Mouse (Mus musculus) limb, embryonic 15.5 days (tissue): ENCODE results near the gene Akap3. TPM values are rescaled to one million over a fixed set of nuclear protein-coding genes. Genes with fewer than 3 reads are reported as not detected.

ENCODE experiments used
- ATAC-seq: fragments of 200-750 bp; cut with Nextera tagmentation; 2 replicates; pipeline ENCODE4 v1.8.0; 2017; ENCODE audit warnings: low read depth, moderate TSS enrichment; ENCODE audit not compliant: insufficient number of reproducible peaks, low FRiP score, low TSS enrichment
- H3K27ac ChIP-seq: fragments of 300-500 bp; sonication (generic); 2 replicates; pipeline ENCODE4 v1.5.1; 2015; ENCODE audit warnings: moderate library complexity, mild to moderate bottlenecking, inconsistent platforms
- H3K27me3 ChIP-seq: fragments of 300-500 bp; sonication (generic); 2 replicates; pipeline ENCODE4 v1.6.1; 2015; ENCODE audit warnings: inconsistent platforms
- H3K36me3 ChIP-seq: fragments of 300-500 bp; sonication (generic); 2 replicates; pipeline ENCODE4 v1.6.1; 2015; ENCODE audit warnings: inconsistent platforms
- H3K4me1 ChIP-seq: fragments of 300-500 bp; sonication (generic); 2 replicates; pipeline ENCODE4 v1.6.1; 2015; ENCODE audit warnings: inconsistent platforms
- H3K4me2 ChIP-seq: fragments of 300-500 bp; sonication (generic); 2 replicates; pipeline ENCODE4 v1.6.1; 2015; ENCODE audit warnings: mild to moderate bottlenecking, inconsistent platforms
- H3K4me3 ChIP-seq: fragments of 300-500 bp; sonication (generic); 2 replicates; pipeline ENCODE4 v1.5.1; 2015; ENCODE audit warnings: mild to moderate bottlenecking, inconsistent platforms
- H3K9ac ChIP-seq: fragments of 300-500 bp; sonication (generic); 2 replicates; pipeline ENCODE4 v1.6.1; 2015; ENCODE audit warnings: inconsistent platforms
- H3K9me3 ChIP-seq: fragments of 300-500 bp; sonication (generic); 2 replicates; pipeline ENCODE4 v1.6.1; 2016; ENCODE audit warnings: inconsistent platforms
- WGBS: fragments of 180-500 bp; shearing (Covaris S2); methylation state at CpG from one replicate; pipeline ENCODE4 v1.1.7; 2015; 5-methylcytosine and 5-hydroxymethylcytosine counted together
- polyA plus RNA-seq: library from polyadenylated mRNA; unstranded; fragments of >200 nt; fragmentation: Nextera tagmentation; extraction: Ambion mirVana; gene quantifications from 2 replicates; pipeline ENCODE4 v1.2.1, GENCODE M21; 2015

Gene Akap3
- polyA plus RNA-seq, 1 experiment from 2014 or later: not detected

DNA sequence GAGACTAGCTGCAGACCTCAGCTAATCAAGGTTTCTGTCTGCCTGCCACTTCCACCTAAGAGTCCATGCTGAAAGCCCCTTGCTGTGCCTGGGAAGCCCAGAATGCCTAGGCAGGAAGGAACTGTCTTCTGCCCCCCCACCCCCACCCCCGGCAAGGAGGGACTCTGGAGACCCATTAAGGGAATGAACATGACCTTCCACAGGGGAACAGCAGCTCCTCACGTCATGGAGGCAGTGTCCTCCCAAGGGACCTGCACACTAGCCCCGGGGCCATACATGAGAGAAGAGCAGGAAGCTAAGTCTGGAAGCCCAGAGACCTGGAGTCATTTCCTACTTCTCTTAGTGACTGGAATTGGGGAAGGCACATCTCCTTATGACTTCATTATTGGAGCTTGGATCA, 55.0 kb downstream of the Akap3 start:
- Histone ChIP-seq H3K4me3 (no peak overlapping the region), H3K9me3 (no peaks in the 10 kb centered on the region), H3K4me1 (no peaks in the 10 kb centered on the region), H3K36me3 (no peaks in the 10 kb centered on the region), H3K27ac (no peak overlapping the region), H3K4me2 (no peak overlapping the region), H3K27me3 (no peaks in the 10 kb centered on the region), H3K9ac (no peak overlapping the region)
- 62% methylated on average over 3 of the region's 3 CpGs for WGBS
- ATAC-seq: no peak

GRCm38 (mm10) chr6:126910727-126911126, 57.8 kb downstream of the Akap3 start:
- WGBS: 77% methylated on average over 4 of the region's 4 CpGs
- no peak overlapping the region for H3K4me3 ChIP-seq
- ATAC-seq: no peak
- no peaks in the 10 kb centered on the region for H3K36me3 ChIP-seq
- H3K9me3 ChIP-seq: no peaks in the 10 kb centered on the region
- no peak overlapping the region for H3K4me2 ChIP-seq
- no peaks in the 10 kb centered on the region for H3K4me1 ChIP-seq
- no peaks in the 10 kb centered on the region for H3K27me3 ChIP-seq
- no peak overlapping the region for H3K9ac ChIP-seq
- H3K27ac ChIP-seq: no peak overlapping the region

- H3K36me3 ChIP-seq: no peaks in the 10 kb centered on the region
- H3K27me3 ChIP-seq: no peaks in the 10 kb centered on the region
- H3K27ac ChIP-seq: no peak overlapping the region
- H3K4me1 ChIP-seq: no peaks in the 10 kb centered on the region
- 78% methylated on average over 5 of the region's 5 CpGs for WGBS
- no peak for ATAC-seq
- H3K9ac ChIP-seq: no peak overlapping the region
- H3K9me3 ChIP-seq: no peaks in the 10 kb centered on the region
- H3K4me2 ChIP-seq: no peak overlapping the region
- H3K4me3 ChIP-seq: no peak overlapping the region
These were observed 62.0 kb downstream of the Akap3 start for GRCm38 (mm10) chr6:126914928-126915327.

DNA sequence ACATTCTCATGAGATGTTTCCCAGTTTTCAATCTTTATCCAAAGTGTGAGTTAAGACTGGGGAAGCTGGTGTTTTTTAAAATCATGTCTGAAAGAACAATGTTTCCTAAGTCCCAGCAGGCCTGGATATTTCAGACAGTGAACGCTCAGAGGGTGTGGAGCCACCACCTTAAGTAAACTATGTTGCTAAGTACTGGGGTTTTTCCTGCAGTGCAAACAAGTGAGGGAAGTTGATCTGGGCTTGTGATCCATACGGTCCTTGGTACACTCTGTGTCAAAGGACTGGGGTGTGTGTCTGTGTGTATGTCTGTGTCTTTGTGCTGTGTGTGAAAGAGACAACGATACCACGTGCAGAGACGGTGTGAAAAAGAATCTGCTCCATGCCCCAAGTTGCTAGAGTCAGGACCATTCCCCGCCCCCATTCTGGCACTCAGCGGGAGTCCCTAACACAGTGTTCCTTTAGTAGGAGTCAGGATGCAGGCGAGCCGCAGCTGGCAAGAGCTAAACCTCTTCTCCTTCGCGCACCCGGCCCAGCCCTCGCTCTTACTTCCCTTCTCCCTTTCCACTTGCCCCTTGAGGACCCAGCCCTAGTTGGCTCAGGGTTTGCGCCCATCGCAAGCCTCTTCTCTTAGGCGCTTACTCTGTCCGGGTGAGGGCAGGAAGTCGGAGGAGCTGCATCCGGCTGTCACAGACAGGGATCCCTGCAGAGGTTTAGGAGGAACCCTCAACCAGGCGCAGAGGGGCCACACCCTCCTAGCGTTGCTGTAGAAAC, 68.4 kb downstream of the Akap3 start, which contains the start of gene Dyrk4:
Gene Dyrk4 (minus strand): TSS at position 729 of the 771 bp plus-strand sequence.
- H3K36me3 ChIP-seq: peaks cover 29% of the 10 kb centered on the region
- WGBS: 16% methylated on average over 21 of the region's 21 CpGs
- H3K9ac ChIP-seq: no peak within 1 kb of the TSS
- no peak within 1 kb of the TSS for H3K27ac ChIP-seq
- H3K27me3 ChIP-seq: no peaks in the 10 kb centered on the region
- peak within 1 kb of the TSS; percentile 26; the same call in 1 of the 2 replicates for H3K4me2 ChIP-seq
- no peaks in the 10 kb centered on the region for H3K9me3 ChIP-seq
- ATAC-seq: no peak
- H3K4me1 ChIP-seq: 0 out of 2 replicates have a peak, but pooled peaks cover 3% of the 10 kb centered on the region
- 0 out of 2 replicates have a peak within 1 kb of the TSS, but pooled peaks have one; percentile 13 for H3K4me3 ChIP-seq

Other genes starting within 250 kb of the Akap3 start
- 5.1 and 5.5 TPM in 2 replicates for gene Kcna1, start 206.7 kb upstream of the Akap3 start, polyA plus RNA-seq
- 8.4 and 8.5 TPM in 2 replicates for gene Kcna6, start 112.4 kb upstream of the Akap3 start, polyA plus RNA-seq
- gene Ndufa9, start 4.0 kb upstream of the Akap3 start, polyA plus RNA-seq: 178 and 186 TPM in 2 replicates
- not detected in 2 replicates for gene Dyrk4, start 68.7 kb downstream of the Akap3 start, polyA plus RNA-seq
- 44.0 and 47.4 TPM in 2 replicates for gene Rad51ap1, start 86.5 kb downstream of the Akap3 start, polyA plus RNA-seq
- gene D6Wsu163e, start 86.9 kb downstream of the Akap3 start, polyA plus RNA-seq: 18.5 and 19.6 TPM in 2 replicates
- 1.5 and 2.5 TPM in 2 replicates for gene Fgf6, start 162.5 kb downstream of the Akap3 start, polyA plus RNA-seq
- gene Fgf23, start 219.8 kb downstream of the Akap3 start, polyA plus RNA-seq: 0.12 TPM in 1 of 2 replicates, not detected in the other